Mouse (Mus musculus) heart, embryonic 10.5 days (tissue): Measurements from ENCODE around the gene Zdhhc1. TPM values are rescaled to one million over a fixed set of nuclear protein-coding genes. Genes with fewer than 3 reads are reported as not detected.

Experiments
- DNase-seq: peaks from one replicate; pipeline ENCODE4 v3.0.0-alpha.2; 2017; ENCODE audit warnings: low spot score
- H3K27ac ChIP-seq: fragments of 300-500 bp; sonication (generic); 2 replicates; pipeline ENCODE4 v1.5.1; 2016; ENCODE audit warnings: mild to moderate bottlenecking
- H3K27me3 ChIP-seq: fragments of 300-500 bp; sonication (generic); 2 replicates; pipeline ENCODE4 v1.6.1; 2016; ENCODE audit warnings: mild to moderate bottlenecking; ENCODE audit not compliant: poor library complexity, insufficient read depth, severe bottlenecking
- H3K36me3 ChIP-seq: fragments of 300-500 bp; sonication (generic); 2 replicates; pipeline ENCODE4 v1.6.1; 2016; ENCODE audit warnings: mild to moderate bottlenecking, moderate library complexity
- H3K4me1 ChIP-seq: fragments of 300-500 bp; sonication (generic); 2 replicates; pipeline ENCODE4 v1.6.1; 2016; ENCODE audit warnings: mild to moderate bottlenecking
- H3K4me3 ChIP-seq: fragments of 300-500 bp; sonication (generic); 2 replicates; pipeline ENCODE4 v1.5.1; 2016; ENCODE audit warnings: mild to moderate bottlenecking, moderate library complexity
- H3K9me3 ChIP-seq: fragments of 300-500 bp; sonication (generic); 2 replicates; pipeline ENCODE4 v1.6.1; 2016; ENCODE audit warnings: mild to moderate bottlenecking, moderate library complexity
- WGBS: fragments of 180-500 bp; shearing (Covaris S2); methylation state at CpG from one replicate; pipeline ENCODE4 v1.1.7; 2016; 5-methylcytosine and 5-hydroxymethylcytosine counted together
- polyA plus RNA-seq: library from polyadenylated mRNA; unstranded; fragments of >200 nt; fragmentation: Nextera tagmentation; extraction: Ambion mirVana; gene quantifications from 2 replicates; pipeline ENCODE4 v1.2.1, GENCODE M21; 2016

The Zdhhc1 gene
- polyA plus RNA-seq, 1 experiment from 2014 or later, result 21.6 TPM

- Histone ChIP-seq H3K36me3 (no peaks in the 10 kb centered on the region), H3K27ac (no peak overlapping the region), H3K27me3 (peaks cover 9% of the 10 kb centered on the region), H3K4me3 (no peak overlapping the region), H3K9me3 (no peaks in the 10 kb centered on the region), H3K4me1 (peaks cover 4% of the 10 kb centered on the region; the same call in 1 of the 2 replicates)
- DNase-seq, result no peak
- WGBS, result 42% methylated on average over 5 of the region's 5 CpGs
Measured at GRCm38 (mm10) chr8:105438865-105439264, 57.8 kb downstream of the Zdhhc1 start.

GRCm38 (mm10) chr8:105437078-105437748 is 59.5 kb downstream of the Zdhhc1 start:
- peaks cover 4% of the 10 kb centered on the region; the same call in 1 of the 2 replicates for H3K4me1 ChIP-seq

GRCm38 (mm10) chr8:105436218-105436617 is 60.5 kb downstream of the Zdhhc1 start:
- peaks cover 4% of the 10 kb centered on the region; the same call in 1 of the 2 replicates for H3K4me1 ChIP-seq
- H3K9me3 ChIP-seq, result no peaks in the 10 kb centered on the region
- no peak for DNase-seq
- no peak overlapping the region for H3K4me3 ChIP-seq
- peaks cover 3% of the 10 kb centered on the region; the same call in 1 of the 2 replicates for H3K27me3 ChIP-seq
- WGBS, result 68% methylated on average over 5 of the region's 5 CpGs
- H3K36me3 ChIP-seq, result no peaks in the 10 kb centered on the region
- no peak overlapping the region for H3K27ac ChIP-seq

More at GRCm38 (mm10) chr8:105437078-105437748, 59.5 kb downstream of the Zdhhc1 start:
- no peaks in the 10 kb centered on the region for H3K9me3 ChIP-seq
- peaks cover 4% of the 10 kb centered on the region; the same call in 1 of the 2 replicates for H3K27me3 ChIP-seq
- no peaks in the 10 kb centered on the region for H3K36me3 ChIP-seq
- DNase-seq, result no peak
- H3K4me3 ChIP-seq, result no peak overlapping the region
- H3K27ac ChIP-seq, result no peak overlapping the region
- WGBS, result 78% methylated on average over 5 of the region's 5 CpGs

GRCm38 (mm10) chr8:105434136-105434535 is 62.6 kb downstream of the Zdhhc1 start:
- Histone ChIP-seq H3K27ac (no peak overlapping the region), H3K27me3 (peaks cover 3% of the 10 kb centered on the region; the same call in 1 of the 2 replicates), H3K9me3 (no peaks in the 10 kb centered on the region), H3K4me3 (no peak overlapping the region), H3K36me3 (no peaks in the 10 kb centered on the region), H3K4me1 (peaks cover 4% of the 10 kb centered on the region; the same call in 1 of the 2 replicates)
- no peak for DNase-seq
- WGBS, result 77% methylated on average over 5 of the region's 5 CpGs

- no peak for DNase-seq
- Histone ChIP-seq H3K36me3 (no peaks in the 10 kb centered on the region), H3K4me1 (peaks cover 4% of the 10 kb centered on the region; the same call in 1 of the 2 replicates), H3K9me3 (no peaks in the 10 kb centered on the region), H3K27ac (no peak overlapping the region), H3K4me3 (no peak overlapping the region), H3K27me3 (peaks cover 3% of the 10 kb centered on the region; the same call in 1 of the 2 replicates)
- 54% methylated on average over 5 of the region's 5 CpGs for WGBS
Measured at GRCm38 (mm10) chr8:105433511-105433910, 63.2 kb downstream of the Zdhhc1 start.

- H3K36me3 ChIP-seq, result no peaks in the 10 kb centered on the region
- peaks cover 3% of the 10 kb centered on the region; the same call in 1 of the 2 replicates for H3K27me3 ChIP-seq
- H3K4me3 ChIP-seq, result no peak overlapping the region
- 66% methylated on average over 6 of the region's 6 CpGs for WGBS
- DNase-seq, result no peak
- no peak overlapping the region for H3K27ac ChIP-seq
- H3K9me3 ChIP-seq, result no peaks in the 10 kb centered on the region
- peaks cover 4% of the 10 kb centered on the region; the same call in 1 of the 2 replicates for H3K4me1 ChIP-seq
Measured at GRCm38 (mm10) chr8:105433021-105433420, 63.7 kb downstream of the Zdhhc1 start.

- Histone ChIP-seq H3K27ac (no peak overlapping the region), H3K4me3 (no peak overlapping the region), H3K27me3 (peaks cover 3% of the 10 kb centered on the region; the same call in 1 of the 2 replicates), H3K4me1 (no peaks in the 10 kb centered on the region), H3K9me3 (no peaks in the 10 kb centered on the region), H3K36me3 (no peaks in the 10 kb centered on the region)
- WGBS, result 63% methylated on average over 7 of the region's 7 CpGs
- DNase-seq, result no peak
Measured at GRCm38 (mm10) chr8:105431743-105432515, 64.8 kb downstream of the Zdhhc1 start.

GRCm38 (mm10) chr8:105426878-105427277 is 69.8 kb downstream of the Zdhhc1 start:
- DNase-seq, result no peak
- no peak overlapping the region for H3K27ac ChIP-seq
- no peaks in the 10 kb centered on the region for H3K36me3 ChIP-seq
- no peaks in the 10 kb centered on the region for H3K9me3 ChIP-seq
- H3K4me3 ChIP-seq, result no peak overlapping the region
- 56% methylated on average over 6 of the region's 6 CpGs for WGBS
- no peaks in the 10 kb centered on the region; the same call in 1 of the 2 replicates for H3K27me3 ChIP-seq
- no peaks in the 10 kb centered on the region for H3K4me1 ChIP-seq

Other genes with a start within 250 kb of the Zdhhc1 start
- 7.6 and 8.1 TPM in 2 replicates for gene B3gnt9, start 241.7 kb downstream of the Zdhhc1 start, polyA plus RNA-seq
- gene Tradd, start 232.3 kb downstream of the Zdhhc1 start, polyA plus RNA-seq, result 19.0 and 19.4 TPM in 2 replicates
- 2.0 and 2.4 TPM in 2 replicates for gene Fbxl8, start 232.3 kb downstream of the Zdhhc1 start, polyA plus RNA-seq
- gene Hsf4, start 227.1 kb downstream of the Zdhhc1 start, polyA plus RNA-seq, result 0.16 TPM in 1 of 2 replicates, not detected in the other
- 1.2 and 1.3 TPM in 2 replicates for gene Nol3, start 220.8 kb downstream of the Zdhhc1 start, polyA plus RNA-seq
- gene 4931428F04Rik, start 207.0 kb downstream of the Zdhhc1 start, polyA plus RNA-seq, result 7.4 and 8.6 TPM in 2 replicates
- 16.7 and 18.9 TPM in 2 replicates for gene Exoc3l, start 200.8 kb downstream of the Zdhhc1 start, polyA plus RNA-seq
- gene E2f4, start 199.2 kb downstream of the Zdhhc1 start, polyA plus RNA-seq, result 91.4 and 114 TPM in 2 replicates
- gene Elmo3, start 191.3 kb downstream of the Zdhhc1 start, polyA plus RNA-seq, result 3.9 and 4.4 TPM in 2 replicates
- 1.5 and 1.9 TPM in 2 replicates for gene Lrrc29, start 170.6 kb downstream of the Zdhhc1 start, polyA plus RNA-seq
- 99.6 and 101 TPM in 2 replicates for gene Tmem208, start 170.5 kb downstream of the Zdhhc1 start, polyA plus RNA-seq
- gene Fhod1, start 148.9 kb downstream of the Zdhhc1 start, polyA plus RNA-seq, result 2.1 and 3.0 TPM in 2 replicates
- gene Slc9a5, start 148.1 kb downstream of the Zdhhc1 start, polyA plus RNA-seq, result 1.8 and 2.4 TPM in 2 replicates
- gene Plekhg4, start 123.6 kb downstream of the Zdhhc1 start, polyA plus RNA-seq, result 0.12 and 0.44 TPM in 2 replicates
- gene Kctd19, start 83.4 kb downstream of the Zdhhc1 start, polyA plus RNA-seq, result not detected in 2 replicates
- 0.09 TPM in 1 of 2 replicates, not detected in the other for gene Lrrc36, start 83.3 kb downstream of the Zdhhc1 start, polyA plus RNA-seq
- gene Tppp3, start 25.4 kb downstream of the Zdhhc1 start, polyA plus RNA-seq, result 25.5 and 28.4 TPM in 2 replicates
- gene Hsd11b2, start 21.9 kb upstream of the Zdhhc1 start, polyA plus RNA-seq, result 14.8 and 37.5 TPM in 2 replicates
- gene Atp6v0d1, start 69.1 kb upstream of the Zdhhc1 start, polyA plus RNA-seq, result 69.7 and 70.6 TPM in 2 replicates
- gene Ripor1, start 108.4 kb upstream of the Zdhhc1 start, polyA plus RNA-seq, result 34.8 and 37.3 TPM in 2 replicates
- gene Ctcf, start 139.7 kb upstream of the Zdhhc1 start, polyA plus RNA-seq, result 70.3 and 103 TPM in 2 replicates
- 0.31 and 0.35 TPM in 2 replicates for gene Agrp, start 140.5 kb upstream of the Zdhhc1 start, polyA plus RNA-seq
- gene Carmil2, start 189.4 kb upstream of the Zdhhc1 start, polyA plus RNA-seq, result 0.31 and 0.63 TPM in 2 replicates
- 46.6 and 52.9 TPM in 2 replicates for gene Acd, start 204.2 kb upstream of the Zdhhc1 start, polyA plus RNA-seq
- gene Pard6a, start 204.2 kb upstream of the Zdhhc1 start, polyA plus RNA-seq, result 12.8 and 14.1 TPM in 2 replicates
- not detected in 2 replicates for gene 4933405L10Rik, start 210.8 kb upstream of the Zdhhc1 start, polyA plus RNA-seq
- gene Enkd1, start 211.3 kb upstream of the Zdhhc1 start, polyA plus RNA-seq, result 18.7 and 28.8 TPM in 2 replicates